Mouse (Mus musculus) heart, embryonic 11.5 days (tissue): ENCODE measurements at regions not wholly inside any gene's neighbourhood (a gene's known extent, or its start where the extent isn't known, plus 50 kb on each side); places are given as distances from the start of the nearest gene placed in this dataset.

Experiments used
- ATAC-seq: fragments of 200-750 bp; cut with Nextera tagmentation; replicated peaks from 2 replicates; pipeline ENCODE4 v1.8.0; 2017; ENCODE audit warnings: moderate library complexity; ENCODE audit not compliant: insufficient number of reproducible peaks, low FRiP score, low TSS enrichment
- H3K27ac ChIP-seq: fragments of 300-500 bp; sonication (generic); 2 replicates; pipeline ENCODE4 v1.5.1; 2014; ENCODE audit warnings: mild to moderate bottlenecking, low read depth, low read length
- H3K27me3 ChIP-seq: fragments of 300-500 bp; sonication (generic); 2 replicates; pipeline ENCODE4 v1.6.1; 2014; ENCODE audit warnings: mild to moderate bottlenecking, low read length, mixed read lengths; ENCODE audit not compliant: control insufficient read depth, insufficient read depth
- H3K36me3 ChIP-seq: fragments of 300-500 bp; sonication (generic); 2 replicates; pipeline ENCODE4 v1.6.1; 2014; ENCODE audit warnings: mild to moderate bottlenecking, low read length, moderate library complexity, mixed read lengths; ENCODE audit not compliant: control insufficient read depth, insufficient read depth
- H3K4me1 ChIP-seq: fragments of 300-500 bp; sonication (generic); 2 replicates; pipeline ENCODE4 v1.6.1; 2014; ENCODE audit warnings: low read length; ENCODE audit not compliant: control insufficient read depth, insufficient read depth
- H3K4me2 ChIP-seq: fragments of 300-500 bp; sonication (generic); 2 replicates; pipeline ENCODE4 v1.6.1; 2014; ENCODE audit warnings: mild to moderate bottlenecking, moderate library complexity
- H3K4me3 ChIP-seq: fragments of 300-500 bp; sonication (generic); 2 replicates; pipeline ENCODE4 v1.5.1; 2014; ENCODE audit warnings: low read depth, low read length
- H3K9ac ChIP-seq: fragments of 300-500 bp; sonication (generic); 2 replicates; pipeline ENCODE4 v1.6.1; 2014; ENCODE audit warnings: mild to moderate bottlenecking, low read depth, low read length, moderate library complexity
- H3K9me3 ChIP-seq: fragments of 300-500 bp; sonication (generic); replicated peaks from 2 replicates; pipeline ENCODE4 v1.6.1; 2016; ENCODE audit warnings: low read length; ENCODE audit not compliant: control insufficient read depth
- WGBS: fragments of 180-500 bp; shearing (Covaris S2); extraction: QIAGEN DNeasy Blood & Tissue Kit; methylation state at CpG from one replicate; pipeline ENCODE4 v1.1.7; 2014; ENCODE audit not compliant: insufficient replicate concordance; 5-methylcytosine and 5-hydroxymethylcytosine counted together

GRCm38 (mm10) chr14:98626476-98626875, 367.6 kb downstream of the Rpl36a-ps1 start:
- WGBS, result 24% methylated on average over 7 of the region's 7 CpGs

GRCm38 (mm10) chr14:98625867-98626266, 368.3 kb downstream of the Rpl36a-ps1 start:
- H3K9me3 ChIP-seq, result no peaks in the 10 kb centered on the region
- no peak overlapping the region for H3K9ac ChIP-seq
- no peaks in the 10 kb centered on the region for H3K27me3 ChIP-seq
- 86% methylated on average over 4 of the region's 4 CpGs for WGBS
- H3K27ac ChIP-seq, result no peak overlapping the region
- no peak overlapping the region for H3K4me2 ChIP-seq
- no peak for ATAC-seq
- H3K4me1 ChIP-seq, result peaks cover 9% of the 10 kb centered on the region; the same call in 1 of the 2 replicates
- no peak overlapping the region for H3K4me3 ChIP-seq
- no peaks in the 10 kb centered on the region for H3K36me3 ChIP-seq

More at GRCm38 (mm10) chr14:98626476-98626875, 367.6 kb downstream of the Rpl36a-ps1 start:
- no peaks in the 10 kb centered on the region for H3K9me3 ChIP-seq
- H3K4me3 ChIP-seq, result no peak overlapping the region
- H3K4me2 ChIP-seq, result peak overlapping the region; percentile 45
- no peak for ATAC-seq
- H3K9ac ChIP-seq, result 0 out of 2 replicates have a peak overlapping the region, but pooled peaks have one; percentile 16
- H3K27ac ChIP-seq, result 0 out of 2 replicates have a peak overlapping the region, but pooled peaks have one; percentile 2
- H3K36me3 ChIP-seq, result no peaks in the 10 kb centered on the region
- peaks cover 9% of the 10 kb centered on the region; the same call in 1 of the 2 replicates for H3K4me1 ChIP-seq
- H3K27me3 ChIP-seq, result no peaks in the 10 kb centered on the region

- WGBS, result 57% methylated on average over 2 of the region's 2 CpGs
- H3K4me2 ChIP-seq, result no peak overlapping the region
- no peaks in the 10 kb centered on the region for H3K27me3 ChIP-seq
- no peak overlapping the region for H3K27ac ChIP-seq
- no peaks in the 10 kb centered on the region for H3K4me1 ChIP-seq
- no peaks in the 10 kb centered on the region for H3K36me3 ChIP-seq
- no peak overlapping the region for H3K9ac ChIP-seq
- H3K9me3 ChIP-seq, result no peaks in the 10 kb centered on the region
- no peak overlapping the region for H3K4me3 ChIP-seq
- ATAC-seq, result no peak
Observed at GRCm38 (mm10) chr14:98605772-98606171, 388.3 kb downstream of the Rpl36a-ps1 start.

GRCm38 (mm10) chr14:98596252-98596651, 397.9 kb downstream of the Rpl36a-ps1 start:
- 81% methylated on average over 2 of the region's 2 CpGs for WGBS
- no peak overlapping the region for H3K27ac ChIP-seq
- no peak overlapping the region for H3K4me3 ChIP-seq
- no peak overlapping the region for H3K9ac ChIP-seq
- no peaks in the 10 kb centered on the region for H3K9me3 ChIP-seq
- no peaks in the 10 kb centered on the region for H3K4me1 ChIP-seq
- no peaks in the 10 kb centered on the region for H3K36me3 ChIP-seq
- no peak overlapping the region for H3K4me2 ChIP-seq
- no peaks in the 10 kb centered on the region for H3K27me3 ChIP-seq
- ATAC-seq, result no peak

GRCm38 (mm10) chr14:98589846-98590245, 404.3 kb downstream of the Rpl36a-ps1 start:
- Histone ChIP-seq H3K27ac (no peak overlapping the region), H3K36me3 (no peaks in the 10 kb centered on the region), H3K4me2 (no peak overlapping the region), H3K9me3 (no peaks in the 10 kb centered on the region), H3K9ac (no peak overlapping the region), H3K27me3 (no peaks in the 10 kb centered on the region), H3K4me3 (no peak overlapping the region), H3K4me1 (no peaks in the 10 kb centered on the region)
- peak; percentile 75 for ATAC-seq
- 5% methylated on average over 4 of the region's 4 CpGs for WGBS

GRCm38 (mm10) chr14:98571644-98572043, 402.1 kb upstream of the Dach1 start:
- 73% methylated on average over 1 of the region's 1 CpGs for WGBS
- no peak overlapping the region for H3K4me3 ChIP-seq
- no peak for ATAC-seq

GRCm38 (mm10) chr14:98562002-98562401, 392.4 kb upstream of the Dach1 start:
- Histone ChIP-seq H3K27ac (no peak overlapping the region), H3K4me2 (no peak overlapping the region), H3K36me3 (no peaks in the 10 kb centered on the region), H3K9me3 (no peaks in the 10 kb centered on the region), H3K4me1 (no peaks in the 10 kb centered on the region), H3K27me3 (no peaks in the 10 kb centered on the region), H3K4me3 (no peak overlapping the region), H3K9ac (no peak overlapping the region)
- ATAC-seq, result no peak

More at GRCm38 (mm10) chr14:98571644-98572043, 402.1 kb upstream of the Dach1 start:
- Histone ChIP-seq H3K9me3 (no peaks in the 10 kb centered on the region), H3K27ac (no peak overlapping the region), H3K9ac (no peak overlapping the region), H3K4me2 (no peak overlapping the region), H3K27me3 (no peaks in the 10 kb centered on the region), H3K36me3 (no peaks in the 10 kb centered on the region), H3K4me1 (no peaks in the 10 kb centered on the region)

GRCm38 (mm10) chr14:98539792-98540191, 370.2 kb upstream of the Dach1 start:
- no peak overlapping the region for H3K9ac ChIP-seq
- no peaks in the 10 kb centered on the region for H3K27me3 ChIP-seq
- no peak for ATAC-seq
- no peaks in the 10 kb centered on the region for H3K9me3 ChIP-seq
- H3K4me2 ChIP-seq, result no peak overlapping the region
- H3K4me1 ChIP-seq, result no peaks in the 10 kb centered on the region
- H3K27ac ChIP-seq, result no peak overlapping the region
- 88% methylated on average over 1 of the region's 1 CpGs for WGBS
- H3K4me3 ChIP-seq, result no peak overlapping the region
- no peaks in the 10 kb centered on the region for H3K36me3 ChIP-seq

GRCm38 (mm10) chr14:98538267-98538666, 368.7 kb upstream of the Dach1 start:
- no peak overlapping the region for H3K27ac ChIP-seq
- H3K4me1 ChIP-seq, result no peaks in the 10 kb centered on the region
- H3K4me3 ChIP-seq, result no peak overlapping the region
- H3K27me3 ChIP-seq, result no peaks in the 10 kb centered on the region
- H3K9me3 ChIP-seq, result no peaks in the 10 kb centered on the region
- WGBS, result 66% methylated on average over 4 of the region's 4 CpGs
- no peak overlapping the region for H3K4me2 ChIP-seq
- no peak overlapping the region for H3K9ac ChIP-seq
- no peaks in the 10 kb centered on the region for H3K36me3 ChIP-seq
- ATAC-seq, result no peak
